Mouse (Mus musculus) forebrain, embryonic 11.5 days (tissue): Measurements from ENCODE around the gene Cox10. TPM values are rescaled to one million over a fixed set of nuclear protein-coding genes. Genes with fewer than 3 reads are reported as not detected.
A peak's percentile ranks its signal among the peaks of the same experiment; 100 is the strongest.

Experiments
- ATAC-seq: fragments of 200-750 bp; cut with Nextera tagmentation; replicated peaks from 2 replicates; pipeline ENCODE4 v1.8.0; 2017; ENCODE audit warnings: moderate TSS enrichment; ENCODE audit not compliant: low FRiP score
- DNase-seq: peaks from one replicate; pipeline ENCODE4 v3.0.0-alpha.2; 2017; ENCODE audit warnings: low spot score
- H3K27ac ChIP-seq: fragments of 300-500 bp; sonication (generic); 2 replicates; pipeline ENCODE4 v1.5.1; 2014; ENCODE audit warnings: low read depth, low read length
- H3K27me3 ChIP-seq: fragments of 300-500 bp; sonication (generic); 2 replicates; pipeline ENCODE4 v1.6.1; 2014; ENCODE audit warnings: mild to moderate bottlenecking, low read length, mixed read lengths; ENCODE audit not compliant: control insufficient read depth, insufficient read depth
- H3K36me3 ChIP-seq: fragments of 300-500 bp; sonication (generic); 2 replicates; pipeline ENCODE4 v1.6.1; 2014; ENCODE audit warnings: mild to moderate bottlenecking, low read length, moderate library complexity, mixed read lengths; ENCODE audit not compliant: control insufficient read depth, insufficient read depth
- H3K4me1 ChIP-seq: fragments of 300-500 bp; sonication (generic); replicated peaks from 2 replicates; pipeline ENCODE4 v1.6.1; 2014; ENCODE audit warnings: low read length, mixed read lengths; ENCODE audit not compliant: control insufficient read depth, insufficient read depth
- H3K4me2 ChIP-seq: fragments of 300-500 bp; sonication (generic); 2 replicates; pipeline ENCODE4 v1.6.1; 2014; ENCODE audit warnings: low read depth, mild to moderate bottlenecking, low read length, moderate library complexity, mixed read lengths; ENCODE audit not compliant: severe bottlenecking
- H3K4me3 ChIP-seq: fragments of 300-500 bp; sonication (generic); 2 replicates; pipeline ENCODE4 v1.5.1; 2014; ENCODE audit warnings: low read depth, low read length
- H3K9ac ChIP-seq: fragments of 300-500 bp; sonication (generic); 2 replicates; pipeline ENCODE4 v1.6.1; 2014; ENCODE audit warnings: low read length
- H3K9me3 ChIP-seq: fragments of 300-500 bp; sonication (generic); 2 replicates; pipeline ENCODE4 v1.6.1; 2016; ENCODE audit warnings: low read length, mixed read lengths; ENCODE audit not compliant: control insufficient read depth
- WGBS: fragments of 180-500 bp; shearing (Covaris S2); extraction: QIAGEN DNeasy Blood & Tissue Kit; methylation state at CpG from one replicate; pipeline ENCODE4 v1.1.7; 2014; 5-methylcytosine and 5-hydroxymethylcytosine counted together
- polyA plus RNA-seq: library from polyadenylated mRNA; unstranded; fragments of >200 nt; fragmentation: Nextera tagmentation; extraction: Ambion mirVana; gene quantifications from 2 replicates; pipeline ENCODE4 v1.2.1, GENCODE M21; 2014

Gene Cox10
- polyA plus RNA-seq, 1 experiment from 2014 or later = 27.9 TPM

DNA sequence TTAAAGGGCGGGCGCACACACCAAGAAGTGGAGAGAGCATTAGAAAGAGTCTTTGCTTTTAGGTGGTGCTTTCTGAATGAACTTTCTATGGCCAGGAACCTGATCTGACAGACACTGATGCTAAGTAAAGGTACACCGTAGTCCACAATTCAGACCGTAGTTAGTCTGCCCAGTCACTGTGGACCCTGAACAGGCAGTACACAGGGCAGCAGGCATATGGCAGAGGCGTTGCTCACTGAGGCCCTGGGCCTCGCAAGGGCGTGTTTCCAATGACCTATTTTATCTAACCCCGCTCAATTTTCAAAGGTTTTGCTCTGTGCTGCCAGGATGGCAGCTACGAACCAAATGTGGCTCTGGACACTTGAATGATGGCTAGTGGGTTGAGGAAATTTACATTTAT is 107.8 kb downstream of the Cox10 start:
- peaks cover 8% of the 10 kb centered on the region; the same call in 1 of the 2 replicates for H3K4me1 ChIP-seq
- no peak overlapping the region for H3K4me3 ChIP-seq
- no peak for DNase-seq
- H3K36me3 ChIP-seq = no peaks in the 10 kb centered on the region; the same call in 1 of the 2 replicates
- no peak overlapping the region for H3K9ac ChIP-seq
- no peaks in the 10 kb centered on the region for H3K9me3 ChIP-seq
- no peak for ATAC-seq
- WGBS = 97% methylated on average over 9 of the region's 9 CpGs
- H3K27ac ChIP-seq = no peak overlapping the region
- H3K27me3 ChIP-seq = no peaks in the 10 kb centered on the region
- H3K4me2 ChIP-seq = no peak overlapping the region

DNA sequence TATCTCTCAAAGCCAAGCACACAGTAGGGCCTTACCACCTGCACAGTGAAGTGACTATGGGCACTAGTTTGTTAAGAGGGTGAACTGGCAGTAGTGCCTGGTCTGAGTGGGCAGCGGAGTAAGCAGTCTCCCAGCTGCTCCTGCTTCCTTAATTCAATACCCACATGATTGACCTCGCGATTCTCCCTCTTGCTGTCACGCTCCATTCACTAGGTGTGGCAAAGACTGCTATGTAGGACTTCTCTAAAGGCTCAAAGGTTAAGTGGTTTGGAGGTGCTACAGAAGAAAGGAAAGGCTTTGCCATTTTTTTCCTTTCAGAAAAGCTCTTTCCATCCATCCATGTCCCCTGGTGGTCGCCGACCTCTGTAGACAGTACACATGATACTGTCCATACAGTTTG is 108.5 kb downstream of the Cox10 start:
- WGBS = 95% methylated on average over 6 of the region's 6 CpGs
- Histone ChIP-seq H3K4me1 (peaks cover 8% of the 10 kb centered on the region; the same call in 1 of the 2 replicates), H3K27ac (no peak overlapping the region), H3K9ac (no peak overlapping the region), H3K4me2 (no peak overlapping the region), H3K9me3 (no peaks in the 10 kb centered on the region), H3K27me3 (no peaks in the 10 kb centered on the region), H3K36me3 (no peaks in the 10 kb centered on the region; the same call in 1 of the 2 replicates), H3K4me3 (no peak overlapping the region)
- DNase-seq (no peak), ATAC-seq (no peak)

DNA sequence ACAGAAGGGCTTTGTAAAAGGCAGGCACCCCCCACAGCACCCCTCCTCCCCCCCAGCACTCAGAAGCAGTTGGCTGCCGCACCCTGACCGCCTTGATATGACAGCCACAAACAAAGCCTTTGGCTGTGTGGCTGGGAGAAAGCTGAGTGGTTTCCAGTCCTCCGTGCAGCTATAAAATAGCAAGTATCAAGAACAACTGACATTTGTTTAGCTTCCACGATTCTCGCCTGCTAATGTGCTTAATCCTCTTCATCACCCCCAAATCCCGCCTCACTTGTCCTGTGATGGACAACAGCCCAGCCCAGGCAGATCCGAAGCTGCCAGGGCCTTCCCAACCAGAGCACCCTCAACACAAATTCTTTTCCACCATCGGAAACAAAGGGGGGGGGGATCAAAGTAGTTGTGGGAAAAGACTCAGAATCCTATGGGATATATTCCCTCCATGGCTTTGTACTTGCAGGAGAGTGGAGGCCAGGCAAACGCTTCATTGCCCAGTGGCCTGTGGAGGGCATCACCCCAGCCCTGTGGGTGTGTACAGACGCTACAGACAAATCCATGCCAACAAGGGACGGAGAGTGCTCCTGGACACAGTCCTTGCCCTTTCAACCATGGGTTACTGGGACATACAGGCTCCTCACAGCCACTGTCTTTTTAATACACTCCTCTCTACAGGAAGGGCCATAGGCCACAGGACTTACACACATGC is 109.9 kb downstream of the Cox10 start:
- Histone ChIP-seq H3K27ac (no peak overlapping the region), H3K27me3 (no peaks in the 10 kb centered on the region), H3K4me3 (no peak overlapping the region), H3K9ac (peak overlapping the region; percentile 4), H3K9me3 (no peaks in the 10 kb centered on the region), H3K4me1 (peaks cover 8% of the 10 kb centered on the region; the same call in 1 of the 2 replicates), H3K4me2 (no peak overlapping the region), H3K36me3 (no peaks in the 10 kb centered on the region)
- ATAC-seq (no peak; the same call in 1 of the 2 replicates), DNase-seq (no peak)
- WGBS = 17% methylated on average over 11 of the region's 11 CpGs

DNA sequence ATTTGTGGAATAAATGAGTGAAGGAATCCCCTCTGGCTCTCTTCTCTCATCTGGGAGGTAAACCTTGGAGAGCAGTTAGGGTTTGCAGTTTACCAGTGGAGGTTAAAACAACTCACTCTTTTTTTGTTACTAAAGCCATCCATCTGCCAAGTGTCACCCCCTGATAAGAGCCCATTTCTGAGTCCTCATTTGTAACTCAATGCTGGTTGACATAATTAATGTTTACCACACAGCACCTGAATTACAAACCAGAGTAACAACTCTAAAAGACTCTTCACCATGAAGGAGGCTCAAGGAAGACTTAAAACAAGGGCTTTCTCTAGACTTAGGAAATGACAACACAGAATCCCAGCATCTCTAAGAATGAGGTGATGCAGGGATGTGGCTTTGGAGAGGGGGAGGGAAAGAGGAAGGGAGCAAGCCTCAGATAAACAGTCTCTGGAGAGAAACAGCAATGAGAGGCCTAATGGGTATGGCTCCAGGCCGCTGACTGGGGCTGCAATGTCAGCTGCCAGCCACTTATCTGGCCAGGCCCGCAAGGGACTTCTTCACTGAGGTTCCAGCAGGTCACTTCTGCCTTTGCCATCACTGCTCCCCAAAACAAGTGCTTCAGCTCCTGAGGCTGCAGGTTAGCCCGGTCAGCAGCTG is 110.8 kb downstream of the Cox10 start:
- Histone ChIP-seq H3K4me1 (peaks cover 8% of the 10 kb centered on the region; the same call in 1 of the 2 replicates), H3K9ac (peak overlapping the region; percentile 4; the same call in 1 of the 2 replicates), H3K9me3 (no peaks in the 10 kb centered on the region), H3K27me3 (no peaks in the 10 kb centered on the region), H3K4me3 (no peak overlapping the region), H3K27ac (no peak overlapping the region), H3K36me3 (no peaks in the 10 kb centered on the region), H3K4me2 (no peak overlapping the region)
- WGBS = 58% methylated on average over 3 of the region's 3 CpGs
- ATAC-seq = no peak
- no peak for DNase-seq

GRCm38 (mm10) chr11:63967641-63968387 is 111.5 kb downstream of the Cox10 start:
- Histone ChIP-seq H3K4me3 (no peak overlapping the region), H3K9me3 (no peaks in the 10 kb centered on the region), H3K9ac (no peak overlapping the region), H3K4me1 (peaks cover 8% of the 10 kb centered on the region; the same call in 1 of the 2 replicates), H3K27me3 (no peaks in the 10 kb centered on the region), H3K36me3 (no peaks in the 10 kb centered on the region), H3K4me2 (no peak overlapping the region), H3K27ac (no peak overlapping the region)
- DNase-seq (no peak), ATAC-seq (no peak)
- 85% methylated on average over 9 of the region's 9 CpGs for WGBS

DNA sequence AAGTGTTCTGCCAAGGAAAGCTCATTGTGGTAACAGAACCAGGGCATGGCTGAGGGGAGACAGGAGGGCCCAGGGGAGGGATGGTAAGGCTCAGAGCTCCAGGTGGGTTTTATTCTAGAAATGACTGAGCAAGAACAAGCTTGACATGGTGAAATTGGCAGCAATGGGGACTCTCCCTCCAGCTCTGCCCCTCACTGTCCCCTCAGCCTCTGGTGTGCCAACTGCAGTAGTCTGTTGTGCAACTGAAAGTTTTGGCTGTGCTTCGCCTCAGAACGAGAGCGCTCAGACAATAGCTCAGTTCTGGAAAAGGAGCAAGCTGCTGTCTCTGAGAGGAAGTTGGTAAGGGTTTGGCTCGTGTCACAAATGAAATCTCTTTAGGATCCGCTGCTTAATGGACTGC is 113.8 kb downstream of the Cox10 start:
- no peak for DNase-seq
- Histone ChIP-seq H3K4me2 (no peak overlapping the region), H3K36me3 (no peaks in the 10 kb centered on the region), H3K27me3 (no peaks in the 10 kb centered on the region), H3K4me3 (no peak overlapping the region), H3K9ac (no peak overlapping the region), H3K27ac (no peak overlapping the region), H3K4me1 (peaks cover 8% of the 10 kb centered on the region; the same call in 1 of the 2 replicates), H3K9me3 (no peaks in the 10 kb centered on the region)
- WGBS = 84% methylated on average over 5 of the region's 5 CpGs
- ATAC-seq = no peak

DNA sequence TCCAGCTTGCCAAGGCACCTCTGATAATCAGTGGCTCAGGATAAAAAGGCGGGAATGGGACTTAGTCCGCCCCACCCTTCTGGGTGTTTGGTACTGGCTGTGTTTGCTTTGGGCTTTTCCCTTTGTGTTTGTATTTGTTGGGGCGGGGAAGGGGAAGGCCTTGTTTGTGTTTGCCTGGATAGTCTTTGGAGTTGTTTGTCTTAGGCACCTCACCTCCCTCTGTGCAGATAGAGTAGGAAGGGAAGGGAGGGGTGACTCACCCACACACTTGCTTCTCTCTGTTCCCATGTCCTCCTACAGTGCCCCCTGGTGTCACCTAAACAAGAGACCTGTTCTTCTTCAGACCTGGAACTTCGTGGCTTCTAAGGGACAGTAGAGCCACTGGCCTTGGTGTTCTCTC is 122.1 kb downstream of the Cox10 start:
- Histone ChIP-seq H3K4me3 (no peak overlapping the region), H3K9ac (no peak overlapping the region), H3K27ac (no peak overlapping the region), H3K36me3 (no peaks in the 10 kb centered on the region), H3K4me1 (peaks cover 14% of the 10 kb centered on the region; the same call in 1 of the 2 replicates), H3K9me3 (no peaks in the 10 kb centered on the region), H3K27me3 (peaks cover 4% of the 10 kb centered on the region; the same call in 1 of the 2 replicates), H3K4me2 (no peak overlapping the region)
- no peak for ATAC-seq
- WGBS = 26% methylated on average over 4 of the region's 4 CpGs
- DNase-seq = no peak

- 21% methylated on average over 7 of the region's 7 CpGs for WGBS
- no peak overlapping the region for H3K4me3 ChIP-seq
- no peaks in the 10 kb centered on the region for H3K36me3 ChIP-seq
- ATAC-seq (no peak), DNase-seq (no peak)
- H3K4me1 ChIP-seq = peaks cover 16% of the 10 kb centered on the region; the same call in 1 of the 2 replicates
- H3K9ac ChIP-seq = no peak overlapping the region
- no peaks in the 10 kb centered on the region for H3K9me3 ChIP-seq
- H3K4me2 ChIP-seq = no peak overlapping the region
- peaks cover 4% of the 10 kb centered on the region; the same call in 1 of the 2 replicates for H3K27me3 ChIP-seq
- no peak overlapping the region for H3K27ac ChIP-seq
Observed at GRCm38 (mm10) chr11:63956748-63957147, 122.5 kb downstream of the Cox10 start.
